Mouse (Mus musculus) spleen, adult 2 months (tissue): ENCODE data around the gene Dtnb. TPM values are rescaled to one million over a fixed set of nuclear protein-coding genes. Genes with fewer than 3 reads are reported as not detected.
A peak's percentile ranks its signal among the peaks of the same experiment; 100 is the strongest.

Experiments
- DNase-seq, 2 experiments: peaks; one replicate each; pipeline versions ENCODE4 v3.0.0 to v3.0.0-alpha.2; 2012 to 2021; ENCODE audit warnings: low spot score in 2 of 2, low read depth in 1 of 2
- H3K27ac ChIP-seq: fragments of 200-500 bp; 2 replicates; pipeline ENCODE4 v1.5.1; 2012; ENCODE audit warnings: low read length, inconsistent platforms; ENCODE audit not compliant: insufficient read depth
- H3K27me3 ChIP-seq: fragments of 200-500 bp; 2 replicates; pipeline ENCODE4 v1.6.1; 2012; ENCODE audit warnings: mild to moderate bottlenecking, moderate library complexity, low read length, inconsistent platforms; ENCODE audit not compliant: control insufficient read depth, insufficient read depth
- H3K36me3 ChIP-seq: fragments of 200-500 bp; 2 replicates; pipeline ENCODE4 v1.6.1; 2012; ENCODE audit warnings: mild to moderate bottlenecking, low read length, inconsistent platforms; ENCODE audit not compliant: control insufficient read depth, insufficient read depth
- H3K4me1 ChIP-seq: fragments of 200-500 bp; 2 replicates; pipeline ENCODE4 v1.6.1; 2011; ENCODE audit warnings: inconsistent platforms; ENCODE audit not compliant: control insufficient read depth, insufficient read depth, insufficient read length
- H3K4me3 ChIP-seq: fragments of 200-500 bp; 2 replicates; pipeline ENCODE4 v1.5.1; 2011; ENCODE audit warnings: mild to moderate bottlenecking, inconsistent platforms; ENCODE audit not compliant: insufficient read depth, insufficient read length; ENCODE audit errors: extremely low read depth
- CTCF ChIP-seq: fragments of 200-500 bp; IDR thresholded peaks from 2 replicates; pipeline ENCODE4 v1.5.1; 2011; ENCODE audit warnings: mild to moderate bottlenecking, inconsistent platforms; ENCODE audit not compliant: insufficient read depth, insufficient read length, insufficient replicate concordance; ENCODE audit errors: extremely low read depth
- POLR2A ChIP-seq: fragments of 200-500 bp; IDR thresholded peaks from 2 replicates; pipeline ENCODE4 v1.6.1; 2011; ENCODE audit warnings: low read depth, low read length, inconsistent platforms
- WGBS: fragments of 180-500 bp; shearing (Covaris S2); methylation state at CpG from one replicate; pipeline ENCODE4 v1.1.7; 2018; 5-methylcytosine and 5-hydroxymethylcytosine counted together
- polyA plus RNA-seq: library from polyadenylated mRNA; depleted of rRNA; stranded (reverse); fragments of >200 nt; gene quantifications from 2 replicates; pipeline ENCODE4 v1.2.3, GENCODE M21; 2012

The Dtnb gene
- polyA plus RNA-seq, 1 experiment = 31.0 TPM

GRCm38 (mm10) chr12:3545451-3545850 lies 26.7 kb upstream of the Dtnb start:
- no peak for TF ChIP-seq POLR2A
- no peak for TF ChIP-seq CTCF
- WGBS = 45% methylated on average over 3 of the region's 3 CpGs

GRCm38 (mm10) chr12:3546121-3546658 lies 26.0 kb upstream of the Dtnb start:
- WGBS = 86% methylated on average over 4 of the region's 4 CpGs

More at GRCm38 (mm10) chr12:3545451-3545850, 26.7 kb upstream of the Dtnb start:
- H3K27me3 ChIP-seq = no peaks in the 10 kb centered on the region
- H3K36me3 ChIP-seq = no peaks in the 10 kb centered on the region
- DNase-seq = no peak
- H3K4me1 ChIP-seq = peaks cover 3% of the 10 kb centered on the region; the same call in 1 of the 2 replicates
- no peak overlapping the region for H3K27ac ChIP-seq
- no peak overlapping the region for H3K4me3 ChIP-seq

GRCm38 (mm10) chr12:3546781-3547180 lies 25.4 kb upstream of the Dtnb start:
- Histone ChIP-seq H3K27me3 (no peaks in the 10 kb centered on the region), H3K4me1 (peaks cover 3% of the 10 kb centered on the region; the same call in 1 of the 2 replicates), H3K4me3 (no peak overlapping the region), H3K36me3 (no peaks in the 10 kb centered on the region), H3K27ac (no peak overlapping the region)
- WGBS = 71% methylated on average over 6 of the region's 6 CpGs
- DNase-seq = no peak
- TF ChIP-seq CTCF = no peak
- no peak for TF ChIP-seq POLR2A

More at GRCm38 (mm10) chr12:3546121-3546658, 26.0 kb upstream of the Dtnb start:
- Histone ChIP-seq H3K27ac (no peak overlapping the region), H3K27me3 (no peaks in the 10 kb centered on the region), H3K4me3 (no peak overlapping the region), H3K4me1 (peaks cover 3% of the 10 kb centered on the region; the same call in 1 of the 2 replicates), H3K36me3 (no peaks in the 10 kb centered on the region)
- TF ChIP-seq POLR2A (no peak), CTCF (no peak)
- no peak for DNase-seq

- no peaks in the 10 kb centered on the region for H3K36me3 ChIP-seq
- no peak overlapping the region for H3K4me3 ChIP-seq
- no peaks in the 10 kb centered on the region for H3K27me3 ChIP-seq
- DNase-seq = no peak
- no peak overlapping the region for H3K27ac ChIP-seq
- peaks cover 3% of the 10 kb centered on the region; the same call in 1 of the 2 replicates for H3K4me1 ChIP-seq
- TF ChIP-seq POLR2A = no peak
- TF ChIP-seq CTCF = no peak
- 20% methylated on average over 4 of the region's 4 CpGs for WGBS
Observed at GRCm38 (mm10) chr12:3547506-3547905, 24.7 kb upstream of the Dtnb start.

- TF ChIP-seq POLR2A (no peak), CTCF (no peak)
- no peak for DNase-seq
- no peaks in the 10 kb centered on the region for H3K36me3 ChIP-seq
- H3K4me1 ChIP-seq = peaks cover 3% of the 10 kb centered on the region; the same call in 1 of the 2 replicates
- H3K4me3 ChIP-seq = no peak overlapping the region
- H3K27ac ChIP-seq = no peak overlapping the region
- 43% methylated on average over 3 of the region's 3 CpGs for WGBS
- no peaks in the 10 kb centered on the region for H3K27me3 ChIP-seq
Observed at GRCm38 (mm10) chr12:3547911-3548310, 24.3 kb upstream of the Dtnb start.

- Histone ChIP-seq H3K27ac (no peak overlapping the region), H3K36me3 (no peaks in the 10 kb centered on the region), H3K27me3 (no peaks in the 10 kb centered on the region), H3K4me1 (peaks cover 3% of the 10 kb centered on the region; the same call in 1 of the 2 replicates), H3K4me3 (no peak overlapping the region)
- 25% methylated on average over 5 of the region's 5 CpGs for WGBS
- no peak for TF ChIP-seq POLR2A
- TF ChIP-seq CTCF = no peak
- DNase-seq = peak in 1 of 2 experiments; percentile 11
Observed at GRCm38 (mm10) chr12:3548582-3549211, 23.5 kb upstream of the Dtnb start.

GRCm38 (mm10) chr12:3550280-3550679 lies 21.9 kb upstream of the Dtnb start:
- no peak overlapping the region for H3K4me3 ChIP-seq
- WGBS = 66% methylated on average over 13 of the region's 13 CpGs

More at GRCm38 (mm10) chr12:3550280-3550679, 21.9 kb upstream of the Dtnb start:
- DNase-seq = no peak
- TF ChIP-seq CTCF = no peak
- no peak for TF ChIP-seq POLR2A
- Histone ChIP-seq H3K36me3 (no peaks in the 10 kb centered on the region), H3K27ac (no peak overlapping the region), H3K27me3 (no peaks in the 10 kb centered on the region), H3K4me1 (peaks cover 3% of the 10 kb centered on the region; the same call in 1 of the 2 replicates)
